In genomic region chr7:59080109-59080508, GRCm38 (mm10) we compare ENCODE assay signal across 9 mouse cellular contexts.
DNase-seq lines count a peak whose midpoint lies in the region; ATAC-seq and TF ChIP-seq lines count a peak whose summit lies in the region.
"Had no signal": no experiment of that assay in that cellular context is flagged by ENCODE, and none has a peak within 500 bp of the region (broad histone marks: within the 10 kb centered on the region; RNA-seq: fewer than 3 reads in every experiment).

No protein-coding gene starts in this region.

- H3K4me1 ChIP-seq in kidney, adult 2 months (ENCODE audit: control insufficient read depth, insufficient read depth, low read length): no peaks in the 10 kb centered on the region
- H3K4me1 ChIP-seq: neural tube, embryonic 13.5 days had no signal

- ATAC-seq in erythroblast, adult 5-6 weeks (replicated peaks; ENCODE audit: low FRiP score, poor library complexity, severe bottlenecking): no peak

- no peak overlapping the region for H3K27ac ChIP-seq in kidney, adult 2 months (ENCODE audit: insufficient read depth, low read depth, low read length)
- H3K27ac ChIP-seq: neural tube, embryonic 13.5 days had no signal

- no peak for TF ChIP-seq POLR2A in kidney, adult 2 months (IDR thresholded peaks at IDR 0.05; ENCODE audit: low read depth, low read length)

- H3K4me3 ChIP-seq in kidney, adult 2 months (ENCODE audit: insufficient read depth, low read depth, low read length): no peak overlapping the region
- H3K4me3 ChIP-seq: neural tube, embryonic 13.5 days had no signal

- H3K27me3 ChIP-seq in kidney, adult 2 months (replicated peaks; ENCODE audit: control insufficient read depth, insufficient read depth, low read length): no peaks in the 10 kb centered on the region
- H3K27me3 ChIP-seq: neural tube, embryonic 13.5 days had no signal

- H3K36me3 ChIP-seq in kidney, adult 2 months (ENCODE audit: control insufficient read depth, insufficient read depth, low read length): no peaks in the 10 kb centered on the region
- H3K36me3 ChIP-seq: neural tube, embryonic 13.5 days had no signal

- no peak for TF ChIP-seq CTCF in kidney, adult 2 months (conservative IDR thresholded peaks at IDR 0.05; ENCODE audit: insufficient read depth, insufficient read length, low read depth, low read length)

- peak; percentile 2 for DNase-seq in kidney, adult 9 months
- no peak for DNase-seq in kidney, adult 2 months
- peak; percentile 21 for DNase-seq in R1 (ENCODE audit: low read depth, low spot score)
- DNase-seq in embryo, embryonic 10 days (ENCODE audit: low spot score): peak; percentile 38
- peak; percentile 5 to 47 for DNase-seq in left cerebral cortex, adult 9 months (ENCODE audit: low spot score in 2 of 2)
- DNase-seq in ovary, postnatal 10 days (ENCODE audit: low spot score): no peak
- DNase-seq in kidney, postnatal 25 days: no peak

- 47% methylated on average over 7 of the region's 7 CpGs for WGBS in kidney, adult 2 months

Comparison
In these comparisons a context has a peak if more than half of its experiments do, and no peak if none do; other contexts are left out.
1. DNase-seq: peak in kidney, adult 9 months (single experiment), R1 (single experiment), embryo, embryonic 10 days (single experiment) and left cerebral cortex, adult 9 months (2 of 2); none in kidney, adult 2 months (single experiment), ovary, postnatal 10 days (single experiment) and kidney, postnatal 25 days (0 of 2).